Mouse (Mus musculus): ENCODE data around the gene Myoz1.

DNA sequence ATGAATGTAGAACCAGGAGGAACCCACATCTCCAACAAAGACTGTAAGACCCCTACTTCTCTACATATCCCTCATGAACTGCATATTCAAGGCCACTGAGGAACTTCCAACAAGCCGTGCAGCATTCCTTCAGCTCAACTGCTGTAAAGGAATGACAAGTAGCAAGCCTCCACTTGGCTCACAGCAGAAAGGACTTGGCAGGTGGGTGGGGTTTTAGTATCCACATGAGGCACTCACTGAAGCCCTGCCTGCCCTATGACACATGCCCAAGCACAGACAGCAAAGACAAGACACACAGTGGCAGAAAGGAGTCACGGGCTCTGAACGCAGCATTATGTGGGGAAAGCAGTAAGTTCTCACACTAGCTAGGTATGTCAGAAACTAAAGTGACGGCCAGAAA, 46.2 kb downstream of the Myoz1 start:
- TF ChIP-seq CTCF (IDR thresholded peaks at IDR 0.05 in 2 of 3, conservative IDR thresholded peaks at IDR 0.05 in 1 of 3; ENCODE audit: control insufficient read depth in 1 of 3, insufficient read depth in 1 of 3, low read depth in 2 of 3, low read length in 3 of 3, poor library complexity in 1 of 3, severe bottlenecking in 1 of 3), result no peak
- no peak for TF ChIP-seq EP300 (IDR thresholded peaks at IDR 0.05; ENCODE audit: low read depth in 1 of 2, low read length in 2 of 2)
